Mouse (Mus musculus) adrenal gland, adult 10 weeks (tissue): Measurements from ENCODE around the gene Myh14. TPM values are rescaled to one million over a fixed set of nuclear protein-coding genes. Genes with fewer than 3 reads are reported as not detected.

ENCODE experiments used
- polyA plus RNA-seq: library from polyadenylated mRNA; stranded (reverse); fragments of 350-450 nt; fragmentation: Illumina TruSeq; extraction: RNeasy Lipid Tissue Mini Kit (QIAGEN cat#74804); gene quantifications from one replicate; pipeline ENCODE4 v1.2.3, GENCODE M21; 2014; ENCODE audit warnings: low read depth, low replicate concordance

Myh14 gene
- not detected for polyA plus RNA-seq

GRCm38 (mm10) chr7:44670803-44671202, at the start of gene Myh14:
Myh14 (minus strand) TSS chr7:44670843.

GRCm38 (mm10) chr7:44708574-44708973, 37.9 kb upstream of the Myh14 start, which contains the start of gene Izumo2:
Izumo2 (plus strand) TSS chr7:44708742.

GRCm38 (mm10) chr7:44590402-44591347, 80.0 kb downstream of the Myh14 start, which contains the start of gene Kcnc3:
Kcnc3 (plus strand) TSS chr7:44590664.

GRCm38 (mm10) chr7:44572213-44572701, 98.4 kb downstream of the Myh14 start, which contains the start of gene Napsa:
Napsa (plus strand) TSS chr7:44572380.

Other genes with a start within 250 kb of the Myh14 start
- gene Lrrc4b, start 241.8 kb downstream of the Myh14 start, polyA plus RNA-seq, result 0.35 TPM
- gene Aspdh, start 205.5 kb downstream of the Myh14 start, polyA plus RNA-seq, result not detected
- gene Josd2, start 202.9 kb downstream of the Myh14 start, polyA plus RNA-seq, result 1.7 TPM
- gene Emc10, start 174.3 kb downstream of the Myh14 start, polyA plus RNA-seq, result 1.6 TPM
- gene Fam71e1, start 174.3 kb downstream of the Myh14 start, polyA plus RNA-seq, result not detected
- gene Mybpc2, start 146.2 kb downstream of the Myh14 start, polyA plus RNA-seq, result 1.4 TPM
- not detected for gene Spib, start 138.8 kb downstream of the Myh14 start, polyA plus RNA-seq
- not detected for gene Pold1, start 122.0 kb downstream of the Myh14 start, polyA plus RNA-seq
- 3.0 TPM for gene Nr1h2, start 116.9 kb downstream of the Myh14 start, polyA plus RNA-seq
- not detected for gene Napsa, start 98.5 kb downstream of the Myh14 start, polyA plus RNA-seq
- 1.1 TPM for gene Kcnc3, start 80.2 kb downstream of the Myh14 start, polyA plus RNA-seq
- gene Izumo2, start 37.9 kb upstream of the Myh14 start, polyA plus RNA-seq, result not detected
- 10.4 TPM for gene Vrk3, start 77.6 kb upstream of the Myh14 start, polyA plus RNA-seq
- gene Zfp473, start 80.2 kb upstream of the Myh14 start, polyA plus RNA-seq, result 0.52 TPM
- 4.8 TPM for gene Nup62, start 145.2 kb upstream of the Myh14 start, polyA plus RNA-seq
- not detected for gene Il4i1, start 145.5 kb upstream of the Myh14 start, polyA plus RNA-seq
- gene Atf5, start 145.8 kb upstream of the Myh14 start, polyA plus RNA-seq, result 7.3 TPM
- gene Akt1s1, start 178.1 kb upstream of the Myh14 start, polyA plus RNA-seq, result 3.8 TPM
- 1.2 TPM for gene Tbc1d17, start 178.2 kb upstream of the Myh14 start, polyA plus RNA-seq
- 1.7 TPM for gene Pnkp, start 186.3 kb upstream of the Myh14 start, polyA plus RNA-seq
- not detected for gene Ptov1, start 198.9 kb upstream of the Myh14 start, polyA plus RNA-seq
- 4.0 TPM for gene Med25, start 221.9 kb upstream of the Myh14 start, polyA plus RNA-seq
- 6.5 TPM for gene Fuz, start 225.2 kb upstream of the Myh14 start, polyA plus RNA-seq